Mouse (Mus musculus): ENCODE data around the gene Sorl1. TPM values are rescaled to one million over a fixed set of nuclear protein-coding genes. Genes with fewer than 3 reads are reported as not detected.

The Sorl1 gene
- polyA plus RNA-seq, 1 experiment from 2014 or later, result 11.4 TPM

GRCm38 (mm10) chr9:42054339-42055272, 69.5 kb downstream of the Sorl1 start:
- WGBS, result 52% methylated on average over 20 of the region's 20 CpGs
- Histone ChIP-seq H3K9me3 (ENCODE audit: control insufficient read depth, low read length) (no peaks in the 10 kb centered on the region), H3K36me3 (ENCODE audit: control insufficient read depth, insufficient read depth, low read length) (no peaks in the 10 kb centered on the region), H3K4me1 (ENCODE audit: control insufficient read depth, insufficient read depth, low read depth, low read length) (peaks cover 20% of the 10 kb centered on the region), H3K27ac (ENCODE audit: low read depth, low read length) (peak overlapping the region; percentile 76), H3K27me3 (replicated peaks; ENCODE audit: control insufficient read depth, insufficient read depth, low read length) (no peaks in the 10 kb centered on the region), H3K4me2 (ENCODE audit: low read length) (peak overlapping the region; percentile 12; the same call in 1 of the 2 replicates), H3K4me3 (ENCODE audit: low read length) (no peak overlapping the region), H3K9ac (ENCODE audit: low read depth, low read length) (no peak overlapping the region)
- peak; percentile 89 for ATAC-seq

- no peak for ATAC-seq
- Histone ChIP-seq H3K36me3 (ENCODE audit: control insufficient read depth, insufficient read depth, low read length) (no peaks in the 10 kb centered on the region), H3K4me1 (ENCODE audit: control insufficient read depth, insufficient read depth, low read depth, low read length) (peaks cover 20% of the 10 kb centered on the region), H3K4me3 (ENCODE audit: low read length) (no peak overlapping the region), H3K4me2 (ENCODE audit: low read length) (no peak overlapping the region), H3K9me3 (ENCODE audit: control insufficient read depth, low read length) (no peaks in the 10 kb centered on the region), H3K9ac (ENCODE audit: low read depth, low read length) (no peak overlapping the region), H3K27me3 (replicated peaks; ENCODE audit: control insufficient read depth, insufficient read depth, low read length) (no peaks in the 10 kb centered on the region), H3K27ac (ENCODE audit: low read depth, low read length) (no peak overlapping the region)
- WGBS, result 49% methylated on average over 12 of the region's 12 CpGs
These were observed 70.4 kb downstream of the Sorl1 start for GRCm38 (mm10) chr9:42053591-42054190.

- no peak overlapping the region for H3K9ac ChIP-seq (ENCODE audit: low read depth, low read length)
- H3K4me2 ChIP-seq (ENCODE audit: low read length), result no peak overlapping the region
- no peak overlapping the region for H3K27ac ChIP-seq (ENCODE audit: low read depth, low read length)
- no peak overlapping the region for H3K4me3 ChIP-seq (ENCODE audit: low read length)
- H3K27me3 ChIP-seq (replicated peaks; ENCODE audit: control insufficient read depth, insufficient read depth, low read length), result no peaks in the 10 kb centered on the region
- 55% methylated on average over 12 of the region's 12 CpGs for WGBS
- no peaks in the 10 kb centered on the region for H3K9me3 ChIP-seq (ENCODE audit: control insufficient read depth, low read length)
- no peak for ATAC-seq
- no peaks in the 10 kb centered on the region for H3K36me3 ChIP-seq (ENCODE audit: control insufficient read depth, insufficient read depth, low read length)
- peaks cover 20% of the 10 kb centered on the region for H3K4me1 ChIP-seq (ENCODE audit: control insufficient read depth, insufficient read depth, low read depth, low read length)
These were observed 71.3 kb downstream of the Sorl1 start for GRCm38 (mm10) chr9:42052713-42053356.

GRCm38 (mm10) chr9:42048542-42048941, 75.6 kb downstream of the Sorl1 start:
- Histone ChIP-seq H3K36me3 (ENCODE audit: control insufficient read depth, insufficient read depth, low read length) (peaks cover 1% of the 10 kb centered on the region), H3K27me3 (replicated peaks; ENCODE audit: control insufficient read depth, insufficient read depth, low read length) (no peaks in the 10 kb centered on the region), H3K4me2 (ENCODE audit: low read length) (no peak overlapping the region), H3K4me3 (ENCODE audit: low read length) (no peak overlapping the region), H3K4me1 (ENCODE audit: control insufficient read depth, insufficient read depth, low read depth, low read length) (peaks cover 3% of the 10 kb centered on the region; the same call in 1 of the 2 replicates), H3K27ac (ENCODE audit: low read depth, low read length) (no peak overlapping the region), H3K9me3 (ENCODE audit: control insufficient read depth, low read length) (no peaks in the 10 kb centered on the region), H3K9ac (ENCODE audit: low read depth, low read length) (no peak overlapping the region)
- ATAC-seq, result no peak
- WGBS, result 59% methylated on average over 2 of the region's 2 CpGs

GRCm38 (mm10) chr9:42047786-42048185, 76.3 kb downstream of the Sorl1 start:
- WGBS, result 54% methylated on average over 5 of the region's 5 CpGs
- no peaks in the 10 kb centered on the region for H3K9me3 ChIP-seq (ENCODE audit: control insufficient read depth, low read length)
- H3K4me3 ChIP-seq (ENCODE audit: low read length), result no peak overlapping the region
- peaks cover 6% of the 10 kb centered on the region for H3K36me3 ChIP-seq (ENCODE audit: control insufficient read depth, insufficient read depth, low read length)
- H3K4me1 ChIP-seq (ENCODE audit: control insufficient read depth, insufficient read depth, low read depth, low read length), result no peaks in the 10 kb centered on the region; the same call in 1 of the 2 replicates
- H3K4me2 ChIP-seq (ENCODE audit: low read length), result no peak overlapping the region
- no peaks in the 10 kb centered on the region for H3K27me3 ChIP-seq (replicated peaks; ENCODE audit: control insufficient read depth, insufficient read depth, low read length)
- no peak for ATAC-seq
- H3K27ac ChIP-seq (ENCODE audit: low read depth, low read length), result no peak overlapping the region
- no peak overlapping the region for H3K9ac ChIP-seq (ENCODE audit: low read depth, low read length)

- WGBS, result 92% methylated on average over 11 of the region's 11 CpGs
These were observed 77.8 kb downstream of the Sorl1 start for GRCm38 (mm10) chr9:42046248-42046647.

GRCm38 (mm10) chr9:42044651-42045050, 79.4 kb downstream of the Sorl1 start:
- no peak for ATAC-seq
- H3K4me3 ChIP-seq (ENCODE audit: low read length), result no peak overlapping the region
- no peak overlapping the region for H3K27ac ChIP-seq (ENCODE audit: low read depth, low read length)
- no peaks in the 10 kb centered on the region for H3K9me3 ChIP-seq (ENCODE audit: control insufficient read depth, low read length)
- no peak overlapping the region for H3K4me2 ChIP-seq (ENCODE audit: low read length)
- H3K9ac ChIP-seq (ENCODE audit: low read depth, low read length), result no peak overlapping the region
- peaks cover 6% of the 10 kb centered on the region for H3K36me3 ChIP-seq (ENCODE audit: control insufficient read depth, insufficient read depth, low read length)
- no peaks in the 10 kb centered on the region for H3K27me3 ChIP-seq (replicated peaks; ENCODE audit: control insufficient read depth, insufficient read depth, low read length)
- no peaks in the 10 kb centered on the region; the same call in 1 of the 2 replicates for H3K4me1 ChIP-seq (ENCODE audit: control insufficient read depth, insufficient read depth, low read depth, low read length)
- 92% methylated on average over 8 of the region's 8 CpGs for WGBS

More at GRCm38 (mm10) chr9:42046248-42046647, 77.8 kb downstream of the Sorl1 start:
- H3K9me3 ChIP-seq (ENCODE audit: control insufficient read depth, low read length), result no peaks in the 10 kb centered on the region
- H3K27ac ChIP-seq (ENCODE audit: low read depth, low read length), result no peak overlapping the region
- H3K9ac ChIP-seq (ENCODE audit: low read depth, low read length), result no peak overlapping the region
- ATAC-seq, result no peak
- no peaks in the 10 kb centered on the region for H3K27me3 ChIP-seq (replicated peaks; ENCODE audit: control insufficient read depth, insufficient read depth, low read length)
- no peaks in the 10 kb centered on the region; the same call in 1 of the 2 replicates for H3K4me1 ChIP-seq (ENCODE audit: control insufficient read depth, insufficient read depth, low read depth, low read length)
- no peak overlapping the region for H3K4me2 ChIP-seq (ENCODE audit: low read length)
- no peak overlapping the region for H3K4me3 ChIP-seq (ENCODE audit: low read length)
- H3K36me3 ChIP-seq (ENCODE audit: control insufficient read depth, insufficient read depth, low read length), result peaks cover 6% of the 10 kb centered on the region

- WGBS, result 88% methylated on average over 8 of the region's 8 CpGs
- no peaks in the 10 kb centered on the region for H3K27me3 ChIP-seq (replicated peaks; ENCODE audit: control insufficient read depth, insufficient read depth, low read length)
- H3K9ac ChIP-seq (ENCODE audit: low read depth, low read length), result no peak overlapping the region
- H3K36me3 ChIP-seq (ENCODE audit: control insufficient read depth, insufficient read depth, low read length), result peaks cover 6% of the 10 kb centered on the region
- peaks cover 2% of the 10 kb centered on the region for H3K4me1 ChIP-seq (ENCODE audit: control insufficient read depth, insufficient read depth, low read depth, low read length)
- ATAC-seq, result no peak
- no peak overlapping the region for H3K27ac ChIP-seq (ENCODE audit: low read depth, low read length)
- H3K4me2 ChIP-seq (ENCODE audit: low read length), result no peak overlapping the region
- no peak overlapping the region for H3K4me3 ChIP-seq (ENCODE audit: low read length)
- no peaks in the 10 kb centered on the region for H3K9me3 ChIP-seq (ENCODE audit: control insufficient read depth, low read length)
These were observed 80.2 kb downstream of the Sorl1 start for GRCm38 (mm10) chr9:42043934-42044333.

Data from hindbrain, embryonic 16.5 days (tissue).